Mouse (Mus musculus) large intestine, adult 2 months (tissue): ENCODE results near the gene Miox. TPM values are rescaled to one million over a fixed set of nuclear protein-coding genes. Genes with fewer than 3 reads are reported as not detected.

ENCODE experiments used
- DNase-seq: peaks from one replicate; pipeline ENCODE4 v3.0.0-alpha.2; 2012; ENCODE audit warnings: low read depth, low spot score
- WGBS: fragments of 180-500 bp; shearing (Covaris S2); methylation state at CpG from one replicate; pipeline ENCODE4 v1.1.7; 2018; 5-methylcytosine and 5-hydroxymethylcytosine counted together
- polyA plus RNA-seq: library from polyadenylated mRNA; depleted of rRNA; stranded (reverse); fragments of >200 nt; gene quantifications from 2 replicates; pipeline ENCODE4 v1.2.3, GENCODE M21; 2012

Gene Miox
- polyA plus RNA-seq, 1 experiment = not detected

- under 1% methylated on average over 58 of the region's 58 CpGs for WGBS
- DNase-seq = no peak
Measured at GRCm38 (mm10) chr15:89314511-89315189, 19.5 kb upstream of the Miox start.

GRCm38 (mm10) chr15:89315190-89315731 is 18.9 kb upstream of the Miox start, which contains the start of gene Sbf1:
TSS of gene Sbf1 (minus strand) at chr15:89315311.
- DNase-seq = peak; percentile 83
- WGBS = under 1% methylated on average over 37 of the region's 37 CpGs

- WGBS = 83% methylated on average over 11 of the region's 11 CpGs
- no peak for DNase-seq
Measured at GRCm38 (mm10) chr15:89316146-89316545, 18.1 kb upstream of the Miox start.

- 67% methylated on average over 8 of the region's 8 CpGs for whole genome bisulfite sequencing
- no peak for DNase-seq
Measured at GRCm38 (mm10) chr15:89321264-89321663, 12.9 kb upstream of the Miox start.

- no peak for DNase-seq
- WGBS = 12% methylated on average over 26 of the region's 26 CpGs
Measured at GRCm38 (mm10) chr15:89322670-89323522, 11.3 kb upstream of the Miox start, which contains the start of gene Adm2. TSS of gene Adm2 (plus strand) at chr15:89322720.

- 89% methylated on average over 4 of the region's 4 CpGs for WGBS
- DNase-seq = no peak
Measured at GRCm38 (mm10) chr15:89323656-89324055, 10.5 kb upstream of the Miox start.

- DNase-seq = no peak
- 60% methylated on average over 5 of the region's 5 CpGs for WGBS
Measured at GRCm38 (mm10) chr15:89326441-89326840, 7.8 kb upstream of the Miox start.

- WGBS = 68% methylated on average over 17 of the region's 17 CpGs
- DNase-seq = no peak
Measured at GRCm38 (mm10) chr15:89334774-89335537, 758 bp downstream of the Miox start.

- WGBS = 83% methylated on average over 14 of the region's 14 CpGs
- no peak for DNase-seq
Measured at GRCm38 (mm10) chr15:89336422-89336821, 2.2 kb downstream of the Miox start.

- no peak for DNase-seq
- WGBS = 81% methylated on average over 2 of the region's 2 CpGs
Measured at GRCm38 (mm10) chr15:89339696-89340095, 5.5 kb downstream of the Miox start.

- no peak for DNase-seq
- 60% methylated on average over 3 of the region's 3 CpGs for WGBS
Measured at GRCm38 (mm10) chr15:89340136-89340535, 5.9 kb downstream of the Miox start.

- WGBS = 45% methylated on average over 1 of the region's 1 CpGs
- DNase-seq = no peak
Measured at GRCm38 (mm10) chr15:89341678-89342077, 7.5 kb downstream of the Miox start.

GRCm38 (mm10) chr15:89343325-89343724 is 9.1 kb downstream of the Miox start:
- 74% methylated on average over 3 of the region's 3 CpGs for WGBS
- no peak for DNase-seq

- DNase-seq = no peak
- 85% methylated on average over 5 of the region's 5 CpGs for WGBS
Measured at GRCm38 (mm10) chr15:89350447-89350846, 16.2 kb downstream of the Miox start.

- 89% methylated on average over 15 of the region's 15 CpGs for WGBS
- no peak for DNase-seq
Measured at GRCm38 (mm10) chr15:89351302-89351701, 17.1 kb downstream of the Miox start.

GRCm38 (mm10) chr15:89352054-89352453 is 17.9 kb downstream of the Miox start:
- DNase-seq = no peak
- 88% methylated on average over 14 of the region's 14 CpGs for WGBS

GRCm38 (mm10) chr15:89352795-89353194 is 18.6 kb downstream of the Miox start:
- no peak for DNase-seq
- 96% methylated on average over 12 of the region's 12 CpGs for WGBS

GRCm38 (mm10) chr15:89353837-89354236 is 19.6 kb downstream of the Miox start:
- DNase-seq = no peak
- 95% methylated on average over 16 of the region's 16 CpGs for WGBS

GRCm38 (mm10) chr15:89354455-89354854 is 20.3 kb downstream of the Miox start:
- 62% methylated on average over 7 of the region's 7 CpGs for WGBS
- DNase-seq = no peak
